Mouse (Mus musculus) ES-E14 (cell line): ENCODE measurements around the gene Smoc2.

Experiments
- ZC3H11A ChIP-seq: IDR thresholded peaks from 2 replicates; pipeline ENCODE4 v1.6.1; 2012; ENCODE audit warnings: low read depth, mild to moderate bottlenecking, inconsistent platforms, low read length, borderline replicate concordance
- ZNF384 ChIP-seq: IDR thresholded peaks from 2 replicates; pipeline ENCODE4 v1.6.1; 2012; ENCODE audit warnings: low read depth, low read length, inconsistent platforms

DNA sequence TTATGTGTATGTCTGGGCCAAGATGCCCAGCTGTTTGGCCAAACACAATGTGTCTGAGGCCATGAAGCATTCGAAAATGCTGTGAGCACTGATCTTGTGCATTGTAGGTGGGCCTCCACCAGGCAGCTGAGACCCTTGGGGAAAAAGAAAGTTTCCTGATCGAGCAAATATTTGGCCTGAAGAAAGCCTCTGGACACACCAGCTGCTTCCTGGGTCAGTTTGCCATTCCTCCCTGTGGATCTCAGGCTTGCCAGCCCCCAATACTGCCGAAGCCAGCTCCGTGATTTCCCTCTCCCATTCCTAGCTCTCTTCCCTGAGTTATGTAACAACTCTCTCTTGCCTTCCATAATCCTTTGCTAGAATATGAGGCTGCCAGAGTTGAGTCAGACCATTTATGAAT, 11.3 kb upstream of the Smoc2 start:
- no peak for TF ChIP-seq ZC3H11A
- no peak for TF ChIP-seq ZNF384
